Mouse (Mus musculus) intestine, postnatal 0 days (tissue): ENCODE measurements around the gene Ckap2. TPM values are rescaled to one million over a fixed set of nuclear protein-coding genes. Genes with fewer than 3 reads are reported as not detected.
"Not testable (repeated sequence)": the region's sequence is repeated elsewhere in the genome, so short reads cannot be mapped to it uniquely, and the experiment has no call there.

Experiments
- ATAC-seq: fragments of 200-750 bp; cut with Nextera tagmentation; 2 replicates; pipeline ENCODE4 v1.8.0; 2017; ENCODE audit warnings: mild to moderate bottlenecking, moderate TSS enrichment, moderate library complexity
- H3K27ac ChIP-seq: fragments of 300-500 bp; sonication (generic); 2 replicates; pipeline ENCODE4 v1.5.1; 2014; ENCODE audit warnings: mild to moderate bottlenecking, low read depth, low read length, moderate library complexity
- H3K27me3 ChIP-seq: fragments of 300-500 bp; sonication (generic); replicated peaks from 2 replicates; pipeline ENCODE4 v1.6.1; 2014; ENCODE audit warnings: low read length, mixed read lengths; ENCODE audit not compliant: control insufficient read depth, insufficient read depth
- H3K36me3 ChIP-seq: fragments of 300-500 bp; sonication (generic); 2 replicates; pipeline ENCODE4 v1.6.1; 2014; ENCODE audit warnings: mild to moderate bottlenecking, moderate library complexity; ENCODE audit not compliant: control insufficient read depth, insufficient read depth
- H3K4me1 ChIP-seq: fragments of 300-500 bp; sonication (generic); replicated peaks from 2 replicates; pipeline ENCODE4 v1.6.1; 2014; ENCODE audit warnings: antibody characterized with exemption, low read length, mixed read lengths; ENCODE audit not compliant: control insufficient read depth, insufficient read depth
- H3K4me2 ChIP-seq: fragments of 300-500 bp; sonication (generic); replicated peaks from 2 replicates; pipeline ENCODE4 v1.6.1; 2014; ENCODE audit warnings: low read depth, mild to moderate bottlenecking, moderate library complexity
- H3K4me3 ChIP-seq: fragments of 300-500 bp; sonication (generic); 2 replicates; pipeline ENCODE4 v1.5.1; 2014; ENCODE audit warnings: low read depth, low read length
- H3K9ac ChIP-seq: fragments of 300-500 bp; sonication (generic); 2 replicates; pipeline ENCODE4 v1.6.1; 2014; ENCODE audit warnings: mild to moderate bottlenecking, low read depth, low read length
- H3K9me3 ChIP-seq: fragments of 300-500 bp; sonication (generic); 2 replicates; pipeline ENCODE4 v1.6.1; 2016; ENCODE audit warnings: mixed run types; ENCODE audit not compliant: control insufficient read depth
- CTCF ChIP-seq: sonication (generic); IDR thresholded peaks from 2 replicates; pipeline ENCODE4 v1.5.1; 2016; ENCODE audit warnings: low read depth, mild to moderate bottlenecking, control low read depth, antibody characterized with exemption, moderate library complexity
- WGBS: fragments of 180-500 bp; shearing (Covaris S2); extraction: QIAGEN DNeasy Blood & Tissue Kit; methylation state at CpG from one replicate; pipeline ENCODE4 v1.1.7; 2014; 5-methylcytosine and 5-hydroxymethylcytosine counted together
- polyA plus RNA-seq: library from polyadenylated mRNA; unstranded; fragments of >200 nt; fragmentation: Nextera tagmentation; extraction: Ambion mirVana; gene quantifications from 2 replicates; pipeline ENCODE4 v1.2.1, GENCODE M21; 2015

The Ckap2 gene
- polyA plus RNA-seq, 1 experiment from 2014 or later = 12.9 TPM

GRCm38 (mm10) chr8:22143764-22144491 lies 41.7 kb downstream of the Ckap2 start:
- H3K9ac ChIP-seq = no peak overlapping the region
- no peak overlapping the region for H3K27ac ChIP-seq
- TF ChIP-seq CTCF = no peak
- peaks cover 20% of the 10 kb centered on the region; the same call in 1 of the 2 replicates for H3K36me3 ChIP-seq
- 73% methylated on average over 1 of the region's 1 CpGs for WGBS
- H3K27me3 ChIP-seq = no peaks in the 10 kb centered on the region
- no peaks in the 10 kb centered on the region for H3K4me1 ChIP-seq
- no peaks in the 10 kb centered on the region for H3K9me3 ChIP-seq
- H3K4me2 ChIP-seq = no peak overlapping the region
- ATAC-seq = no peak
- H3K4me3 ChIP-seq = no peak overlapping the region

- Histone ChIP-seq H3K27me3 (no peaks in the 10 kb centered on the region), H3K4me2 (no peak overlapping the region), H3K9ac (no peak overlapping the region), H3K36me3 (peaks cover 16% of the 10 kb centered on the region; the same call in 1 of the 2 replicates), H3K9me3 (no peaks in the 10 kb centered on the region), H3K27ac (no peak overlapping the region), H3K4me1 (no peaks in the 10 kb centered on the region), H3K4me3 (no peak overlapping the region)
- ATAC-seq = no peak
- 92% methylated on average over 4 of the region's 4 CpGs for WGBS
- no peak for TF ChIP-seq CTCF
These were observed 43.0 kb downstream of the Ckap2 start for GRCm38 (mm10) chr8:22142592-22142991.

GRCm38 (mm10) chr8:22141836-22142385 lies 43.7 kb downstream of the Ckap2 start:
- no peak for TF ChIP-seq CTCF
- Histone ChIP-seq H3K4me2 (no peak overlapping the region), H3K27me3 (no peaks in the 10 kb centered on the region), H3K9me3 (no peaks in the 10 kb centered on the region), H3K4me3 (no peak overlapping the region), H3K36me3 (peaks cover 16% of the 10 kb centered on the region; the same call in 1 of the 2 replicates), H3K4me1 (no peaks in the 10 kb centered on the region), H3K27ac (no peak overlapping the region), H3K9ac (no peak overlapping the region)
- no peak for ATAC-seq
- 91% methylated on average over 4 of the region's 4 CpGs for WGBS

GRCm38 (mm10) chr8:22136462-22136861 lies 49.2 kb downstream of the Ckap2 start:
- 81% methylated on average over 9 of the region's 9 CpGs for WGBS
- not testable (repeated sequence) for H3K4me1 ChIP-seq, H3K4me2 ChIP-seq, H3K27me3 ChIP-seq, H3K4me3 ChIP-seq, H3K27ac ChIP-seq, H3K9ac ChIP-seq, H3K36me3 ChIP-seq, H3K9me3 ChIP-seq, ATAC-seq

- H3K9me3 ChIP-seq = no peaks in the 10 kb centered on the region
- 82% methylated on average over 5 of the region's 5 CpGs for WGBS
- no peak overlapping the region for H3K27ac ChIP-seq
- H3K9ac ChIP-seq = no peak overlapping the region
- no peak for ATAC-seq
- H3K36me3 ChIP-seq = no peaks in the 10 kb centered on the region
- no peaks in the 10 kb centered on the region for H3K4me1 ChIP-seq
- H3K4me2 ChIP-seq = no peak overlapping the region
- no peaks in the 10 kb centered on the region for H3K27me3 ChIP-seq
- no peak for TF ChIP-seq CTCF
- no peak overlapping the region for H3K4me3 ChIP-seq
These were observed 50.9 kb downstream of the Ckap2 start for GRCm38 (mm10) chr8:22134750-22135135.

GRCm38 (mm10) chr8:22134078-22134749 lies 51.4 kb downstream of the Ckap2 start:
- Histone ChIP-seq H3K36me3 (0 out of 2 replicates have a peak, but pooled peaks cover 2% of the 10 kb centered on the region), H3K9ac (no peak overlapping the region), H3K4me2 (no peak overlapping the region), H3K27me3 (no peaks in the 10 kb centered on the region), H3K4me1 (no peaks in the 10 kb centered on the region), H3K27ac (no peak overlapping the region), H3K4me3 (no peak overlapping the region), H3K9me3 (no peaks in the 10 kb centered on the region)
- no peak for TF ChIP-seq CTCF
- ATAC-seq = no peak
- 94% methylated on average over 7 of the region's 7 CpGs for WGBS
